Mouse (Mus musculus): ENCODE results near the gene Zcchc10. TPM values are rescaled to one million over a fixed set of nuclear protein-coding genes. Genes with fewer than 3 reads are reported as not detected.

Zcchc10 gene
- total RNA-seq, 2 experiments from 2014 or later, result 8.6 to 9.4 TPM

DNA sequence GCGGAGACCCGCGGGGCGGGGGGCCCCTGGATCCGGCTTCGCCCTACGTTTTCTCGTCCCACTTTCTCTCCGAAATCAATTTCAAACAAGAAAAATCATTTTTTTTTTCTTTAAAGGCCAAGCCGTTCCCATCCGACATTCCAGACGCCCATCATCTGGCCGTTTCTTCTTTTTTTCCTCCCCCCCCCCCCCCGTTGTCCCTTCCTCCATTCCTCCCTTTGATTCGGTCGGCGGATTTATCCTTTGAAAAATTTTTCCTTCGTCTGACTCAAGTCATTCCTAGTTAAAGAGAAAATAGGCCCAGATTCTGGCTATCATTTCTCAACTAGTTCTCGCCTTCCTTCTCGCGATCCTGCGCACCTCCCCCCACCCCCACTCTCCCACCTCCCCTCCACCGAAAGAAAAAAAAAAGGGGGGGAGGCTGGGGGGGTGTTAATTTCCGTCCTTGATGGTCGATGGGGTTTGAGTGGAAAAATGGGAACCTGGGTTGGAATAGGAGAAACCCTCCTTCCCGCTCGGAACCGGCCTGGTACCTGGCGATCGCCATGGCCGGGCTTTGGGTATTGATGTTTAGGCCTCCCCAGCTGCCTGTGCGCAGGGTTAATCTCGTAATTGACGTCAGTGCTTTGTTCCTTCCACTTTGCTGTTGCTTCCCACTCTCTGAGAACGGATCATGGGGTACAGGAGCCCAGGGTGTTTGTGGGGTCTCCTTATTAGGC is 26.9 kb downstream of the Zcchc10 start:
- DNase-seq (ENCODE audit: low spot score in 2 of 2), result peak; percentile 54 to 58
- intact Hi-C loops (cut with DNase I), result loop anchor here (2.0 kb wide), 1 partner anchor 51 kb away; the partner anchor contains the start of gene Hspa4

DNA sequence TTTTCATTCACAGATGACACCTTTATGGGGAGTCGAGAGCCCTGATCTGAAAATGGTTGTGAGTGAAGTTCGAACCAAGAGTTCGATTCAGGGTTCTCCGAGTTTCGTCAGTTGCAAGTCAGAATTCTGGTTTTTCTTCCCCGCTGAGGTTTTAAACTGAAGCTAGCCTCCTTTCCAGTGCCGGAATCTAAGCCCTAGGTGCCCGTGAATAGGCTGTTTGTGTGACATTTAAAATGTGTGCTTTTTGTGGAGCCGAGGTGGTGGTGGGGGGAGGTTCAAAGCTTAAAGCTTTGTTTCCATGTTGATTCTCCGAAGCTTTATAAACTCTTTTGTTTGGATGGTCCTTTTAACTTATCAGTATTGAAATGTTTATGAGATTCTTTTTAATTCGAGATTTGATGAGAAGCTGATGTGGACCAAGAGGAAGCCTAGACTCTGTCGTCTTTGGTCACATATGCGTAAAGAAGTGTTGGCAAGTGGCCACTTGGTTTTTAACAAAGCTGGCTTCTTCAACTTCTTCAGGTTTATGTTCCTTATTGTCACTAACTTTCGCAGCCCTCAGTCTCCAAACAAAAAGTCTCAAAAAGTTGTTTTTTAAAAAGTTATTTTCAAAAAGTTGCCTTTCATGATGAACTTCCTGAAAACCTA is 27.6 kb downstream of the Zcchc10 start:
- intact Hi-C loops (cut with DNase I), result loop anchor here (2.0 kb wide), 1 partner anchor 51 kb away; the partner anchor contains the start of gene Hspa4
- DNase-seq (ENCODE audit: low spot score in 2 of 2), result no peak

DNA sequence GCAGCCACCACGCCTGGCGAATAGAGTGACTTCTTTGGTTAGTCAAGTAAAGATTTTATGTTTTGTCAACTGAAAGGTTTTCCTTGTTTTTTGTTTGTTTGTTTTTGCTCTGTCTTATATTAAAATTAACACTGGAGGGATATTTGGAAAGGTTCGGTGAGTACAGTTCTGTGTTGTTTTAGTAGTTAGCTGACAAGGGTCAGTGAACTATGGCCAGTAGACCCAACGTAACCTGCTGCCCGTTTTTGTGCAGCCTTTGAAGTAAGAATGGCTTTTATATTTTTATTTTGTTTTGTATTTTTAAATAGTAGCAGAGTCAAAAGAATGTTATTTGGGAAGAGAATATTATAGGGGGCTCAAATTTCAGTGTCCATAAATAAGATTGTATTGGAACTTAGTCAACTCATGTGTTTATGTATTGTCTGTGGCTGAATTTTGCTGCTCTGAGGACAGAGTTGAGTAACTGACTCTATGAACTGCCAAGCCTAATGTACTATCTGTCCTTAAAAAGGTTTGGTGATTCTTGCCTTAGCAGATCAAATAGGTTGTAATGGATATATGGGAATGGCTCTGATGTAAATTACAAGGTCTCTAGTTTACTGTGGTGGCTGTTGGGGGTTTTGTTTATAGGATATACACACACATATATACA is 34.2 kb downstream of the Zcchc10 start:
- DNase-seq (ENCODE audit: low spot score in 2 of 2), result no peak
- intact Hi-C loops (cut with DNase I), result no loop called here

DNA sequence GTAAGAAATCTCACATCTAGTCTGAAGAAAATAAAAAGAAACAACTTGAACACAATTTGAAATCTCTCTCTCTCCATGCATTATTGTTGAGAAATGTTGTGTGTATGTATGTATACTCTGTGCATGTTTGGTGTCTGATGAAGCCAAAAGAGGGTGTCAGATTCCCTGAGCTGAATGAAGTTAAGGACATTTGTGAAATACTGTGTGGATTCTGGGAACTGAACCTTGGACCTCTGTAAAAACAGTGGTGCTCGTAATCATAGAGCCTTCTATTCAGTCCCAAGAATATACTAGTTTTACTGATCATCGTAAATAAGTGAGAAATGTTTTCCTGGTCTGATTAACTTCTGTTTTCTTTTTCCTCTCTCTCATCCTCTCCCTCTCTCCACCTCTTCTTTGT is 42.6 kb downstream of the Zcchc10 start:
- intact Hi-C loops (cut with DNase I), result no loop called here
- no peak for DNase-seq (ENCODE audit: low spot score in 2 of 2)

DNA sequence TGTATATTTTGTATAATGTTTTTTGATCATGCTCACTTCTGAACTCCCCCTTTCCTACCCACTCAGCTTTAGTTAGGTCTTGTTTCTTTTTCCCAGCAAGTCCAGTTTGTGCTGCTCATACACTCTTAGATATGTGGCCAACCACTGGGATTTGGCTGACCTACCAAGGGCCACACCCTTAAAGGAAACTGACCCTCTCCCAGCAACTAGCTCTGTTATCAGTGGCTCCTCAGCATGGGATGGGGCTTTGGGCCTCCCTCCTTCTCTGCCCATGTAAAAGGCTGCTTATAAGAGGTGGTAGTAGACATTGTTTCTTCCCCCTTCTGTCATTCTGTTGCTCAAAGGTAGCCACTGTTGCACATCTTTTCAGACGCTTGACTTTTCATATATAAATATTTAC is 54.4 kb downstream of the Zcchc10 start:
- no peak for DNase-seq (ENCODE audit: low spot score in 2 of 2)
- intact Hi-C loops (cut with DNase I), result no loop called here

Other genes starting within 250 kb of the Zcchc10 start
- gene Hspa4, start 24.2 kb upstream of the Zcchc10 start, total RNA-seq (2021), result 100 to 1,000 TPM; 186 to 187 TPM
- gene Aff4, start 26.2 kb downstream of the Zcchc10 start, total RNA-seq (2021), result 100 to 1,000 TPM; 161 to 169 TPM
- gene Leap2, start 98.5 kb downstream of the Zcchc10 start, total RNA-seq (2021), result not detected
- 100 to 1,000 TPM; 556 to 597 TPM for gene Uqcrq, start 106.2 kb downstream of the Zcchc10 start, total RNA-seq (2021)
- 1 to 10 TPM in 1 of 2 experiments, under 1 TPM in 1; 0.55 to 1.1 TPM for gene Gdf9, start 106.3 kb downstream of the Zcchc10 start, total RNA-seq (2021)
- not detected for gene Gm10447, start 132.4 kb downstream of the Zcchc10 start, total RNA-seq (2021)
- gene Shroom1, start 132.5 kb downstream of the Zcchc10 start, total RNA-seq (2021), result 1 to 10 TPM; 3.8 to 4.6 TPM
- under 1 TPM in 1 of 2 experiments, not detected in 1; 0.51 TPM for gene Gm9837, start 145.8 kb downstream of the Zcchc10 start, total RNA-seq (2021)
- 1 to 10 TPM; 2.2 to 3.6 TPM for gene Gm9945, start 155.5 kb downstream of the Zcchc10 start, total RNA-seq (2021)
- 10 to 100 TPM; 71.5 to 74.7 TPM for gene Sowaha, start 155.6 kb downstream of the Zcchc10 start, total RNA-seq (2021)
- 100 to 1,000 TPM; 253 to 267 TPM for gene Sept8, start 194.6 kb downstream of the Zcchc10 start, total RNA-seq (2021)
- 100 to 1,000 TPM; 137 to 147 TPM for gene Kif3a, start 242.7 kb downstream of the Zcchc10 start, total RNA-seq (2021)